Mouse (Mus musculus) cortical plate, adult 2 months (tissue): ENCODE data around the gene Mvp. TPM values are rescaled to one million over a fixed set of nuclear protein-coding genes. Genes with fewer than 3 reads are reported as not detected.

Source experiments
- H3K27ac ChIP-seq: fragments of 200-500 bp; 2 replicates; pipeline ENCODE4 v1.5.1; 2012; ENCODE audit warnings: low read length, control low read depth, inconsistent platforms; ENCODE audit not compliant: insufficient read depth
- H3K4me1 ChIP-seq: fragments of 200-500 bp; 2 replicates; pipeline ENCODE4 v1.6.1; 2011; ENCODE audit warnings: low read length; ENCODE audit not compliant: control insufficient read depth, insufficient read depth
- H3K4me3 ChIP-seq: fragments of 200-500 bp; 2 replicates; pipeline ENCODE4 v1.5.1; 2011; ENCODE audit warnings: mild to moderate bottlenecking, low read length, control low read depth; ENCODE audit not compliant: insufficient read depth
- CTCF ChIP-seq: fragments of 200-500 bp; IDR thresholded peaks from 2 replicates; pipeline ENCODE4 v1.5.1; 2011; ENCODE audit warnings: mild to moderate bottlenecking, control low read depth, low read length; ENCODE audit not compliant: insufficient read depth; ENCODE audit errors: extremely low read depth
- POLR2A ChIP-seq: fragments of 200-500 bp; IDR thresholded peaks from 2 replicates; pipeline ENCODE4 v1.6.1; 2011; ENCODE audit warnings: mild to moderate bottlenecking, low read length, control low read depth; ENCODE audit not compliant: insufficient read depth; ENCODE audit errors: extremely low read depth
- polyA plus RNA-seq: library from polyadenylated mRNA; depleted of rRNA; stranded (reverse); fragments of >200 nt; gene quantifications from 2 replicates; pipeline ENCODE4 v1.2.3, GENCODE M21; 2012

Mvp gene
- polyA plus RNA-seq, 1 experiment = 8.2 TPM

DNA sequence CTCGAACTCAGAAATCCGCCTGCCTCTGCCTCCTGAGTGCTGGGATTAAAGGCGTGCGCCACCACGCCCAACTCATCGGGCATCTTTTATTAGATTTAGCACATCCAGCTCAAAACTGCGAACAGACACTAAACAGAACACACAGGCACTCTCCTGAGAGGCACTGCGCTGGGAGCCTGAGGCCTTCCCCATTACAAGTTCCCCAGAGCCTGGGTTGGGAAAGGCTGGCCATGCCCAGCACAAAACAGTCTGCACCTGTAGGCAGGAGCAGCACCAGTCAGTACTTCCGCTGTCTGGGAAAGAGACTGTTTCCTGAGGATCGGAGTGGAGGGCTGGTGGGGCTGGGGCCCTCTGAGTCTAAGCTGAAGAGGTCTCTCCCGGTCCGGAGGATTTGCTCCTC is 572 bp upstream of the Mvp start:
- H3K4me1 ChIP-seq = no peaks in the 10 kb centered on the region
- H3K4me3 ChIP-seq = no peak overlapping the region
- no peak overlapping the region for H3K27ac ChIP-seq
- TF ChIP-seq CTCF (no peak), POLR2A (no peak)

DNA sequence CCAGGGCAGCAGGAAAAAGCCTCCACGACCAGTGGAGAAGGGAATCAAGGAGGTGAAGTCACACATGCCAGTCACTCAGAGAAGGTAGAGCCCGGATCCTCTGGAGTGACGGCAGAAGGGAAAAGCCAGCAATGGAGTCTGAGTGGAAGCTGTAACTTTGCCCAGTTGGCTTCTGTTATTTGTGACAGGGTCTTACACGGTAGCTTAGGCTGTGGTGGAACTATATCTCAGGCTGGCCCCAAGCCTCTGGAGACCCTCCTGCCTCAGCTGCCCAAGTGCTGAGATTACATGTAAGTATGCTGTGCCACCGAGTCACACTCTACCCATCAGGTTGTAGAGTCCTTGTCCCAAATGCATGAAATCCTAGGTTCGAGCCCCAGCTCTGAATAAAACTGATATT is 1.0 kb downstream of the Mvp start:
- no peak overlapping the region for H3K4me3 ChIP-seq
- peaks cover 2% of the 10 kb centered on the region; the same call in 1 of the 2 replicates for H3K4me1 ChIP-seq
- H3K27ac ChIP-seq = no peak overlapping the region
- TF ChIP-seq CTCF = no peak
- TF ChIP-seq POLR2A = no peak

DNA sequence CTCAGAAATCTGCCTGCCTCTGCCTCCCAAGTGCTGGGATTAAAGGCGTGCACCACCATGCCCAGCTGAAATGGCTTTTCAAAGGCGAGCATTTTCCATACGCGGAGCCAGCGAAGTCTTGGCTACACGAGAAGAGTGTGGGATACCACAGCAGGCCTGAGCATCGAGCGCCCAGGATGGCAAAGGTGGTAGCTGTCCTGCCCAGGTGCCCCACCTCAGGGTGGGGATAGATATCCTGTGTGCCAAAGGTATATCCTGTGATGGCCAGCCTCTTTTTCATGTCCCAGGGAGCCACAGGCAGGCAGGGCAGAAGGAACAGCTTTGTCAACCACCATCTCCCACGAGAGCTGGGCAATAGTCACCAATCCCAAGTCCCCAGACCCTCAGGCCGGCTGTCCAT is 1.6 kb downstream of the Mvp start:
- Histone ChIP-seq H3K4me1 (peaks cover 2% of the 10 kb centered on the region; the same call in 1 of the 2 replicates), H3K4me3 (no peak overlapping the region), H3K27ac (no peak overlapping the region)
- TF ChIP-seq POLR2A = no peak

DNA sequence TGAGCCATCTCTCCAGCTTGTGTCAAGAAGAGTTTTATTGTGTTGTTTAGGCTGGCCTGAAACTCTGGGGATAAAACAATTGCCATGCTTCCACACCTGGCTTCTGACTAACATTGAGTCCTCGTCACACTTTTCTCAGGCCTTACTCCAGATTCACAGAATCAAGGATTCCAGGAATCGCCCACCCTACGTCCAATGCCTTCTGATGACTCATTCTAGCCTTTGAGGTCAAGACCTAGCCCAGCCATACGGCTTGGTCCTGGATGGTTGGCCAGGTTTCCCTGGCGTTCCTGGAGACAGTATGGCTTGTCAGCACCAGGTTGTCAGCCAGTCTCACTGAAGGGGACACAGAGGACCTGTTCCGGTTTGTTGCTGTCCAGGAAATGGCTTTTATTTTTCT is 2.0 kb downstream of the Mvp start:
- TF ChIP-seq POLR2A (no peak), CTCF (no peak)
- no peak overlapping the region for H3K27ac ChIP-seq
- peaks cover 2% of the 10 kb centered on the region; the same call in 1 of the 2 replicates for H3K4me1 ChIP-seq
- no peak overlapping the region for H3K4me3 ChIP-seq

DNA sequence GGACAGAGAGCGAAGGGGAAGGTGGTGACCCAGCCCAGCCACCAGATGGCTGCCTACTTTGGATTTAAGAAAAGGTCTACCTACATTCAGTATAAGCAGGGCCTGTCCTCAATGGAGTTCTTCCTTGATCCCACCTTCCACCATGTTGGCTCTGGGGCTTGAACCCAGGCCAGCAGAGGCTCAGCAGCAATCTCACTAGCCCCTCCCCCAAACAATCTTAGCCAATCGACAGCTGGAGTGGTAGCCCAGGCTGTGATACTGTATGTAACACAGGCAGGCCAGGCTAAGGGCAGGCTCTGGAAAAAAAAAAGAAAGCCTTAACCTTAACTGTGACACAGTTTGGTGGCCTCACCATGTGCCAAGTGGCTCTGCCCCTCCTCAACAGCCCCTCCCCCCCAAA is 2.7 kb downstream of the Mvp start:
- H3K27ac ChIP-seq = no peak overlapping the region
- TF ChIP-seq POLR2A (no peak), CTCF (no peak)
- H3K4me1 ChIP-seq = peaks cover 2% of the 10 kb centered on the region; the same call in 1 of the 2 replicates
- no peak overlapping the region for H3K4me3 ChIP-seq

DNA sequence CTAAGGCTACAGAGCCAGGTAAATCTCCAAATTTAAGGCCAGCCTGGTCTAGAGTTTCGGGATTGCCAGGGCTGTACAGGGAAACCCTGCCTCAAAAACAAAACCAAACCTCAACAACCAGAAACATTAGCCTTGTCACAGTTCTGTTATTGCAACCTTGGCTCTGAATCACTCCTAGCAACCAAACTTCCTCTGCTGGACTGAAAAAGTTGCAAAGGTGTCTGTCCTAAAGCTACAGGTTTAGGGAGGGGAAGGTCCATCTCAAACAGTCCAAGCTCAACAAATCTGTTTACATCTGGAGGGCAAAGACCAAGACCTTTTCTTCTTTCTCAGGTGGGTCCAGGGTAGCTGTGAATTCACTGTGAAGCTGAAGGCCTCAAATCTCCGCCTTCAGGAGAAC is 3.4 kb downstream of the Mvp start:
- Histone ChIP-seq H3K4me3 (no peak overlapping the region), H3K4me1 (peaks cover 2% of the 10 kb centered on the region; the same call in 1 of the 2 replicates), H3K27ac (no peak overlapping the region)
- TF ChIP-seq POLR2A (no peak), CTCF (no peak)

DNA sequence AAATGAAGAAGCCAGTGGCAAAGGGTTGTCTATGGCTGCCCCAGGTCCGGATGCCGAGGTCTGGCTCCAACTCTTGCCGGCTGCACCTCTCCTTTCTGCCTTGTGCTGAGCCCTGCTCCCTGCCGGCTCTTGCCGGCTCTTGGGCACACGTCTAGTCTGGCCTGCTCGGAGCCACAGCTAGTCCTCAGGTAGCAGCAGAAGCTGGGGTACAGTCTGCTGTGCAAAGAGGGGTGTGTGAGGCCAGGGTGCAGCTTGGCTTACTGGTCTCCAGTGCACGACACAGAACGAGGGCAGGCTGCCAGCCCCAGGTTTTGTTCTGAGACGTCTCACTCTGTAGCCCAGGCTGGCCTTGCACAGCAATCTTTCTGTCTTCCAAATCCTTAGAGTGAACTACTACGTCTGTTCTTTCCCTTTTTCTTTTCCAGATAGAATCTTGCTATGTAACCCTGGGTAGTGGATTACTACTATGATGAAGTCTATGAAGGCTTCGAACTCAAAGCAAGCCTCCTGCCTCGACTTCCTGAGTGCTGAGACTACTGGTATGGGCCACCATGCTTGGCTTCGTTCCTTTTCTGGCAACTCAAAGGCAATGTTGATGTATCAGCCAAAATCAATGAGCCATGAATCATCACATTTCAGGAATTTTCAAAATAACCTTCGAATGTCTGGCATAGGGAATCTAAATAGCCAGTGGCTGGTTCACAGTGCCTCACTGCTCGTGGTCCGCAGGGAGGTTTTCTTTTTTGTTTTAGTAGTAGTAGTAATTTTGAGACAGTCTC is 4.9 kb downstream of the Mvp start:
- Histone ChIP-seq H3K27ac (peak overlapping the region; percentile 62), H3K4me1 (peaks cover 2% of the 10 kb centered on the region; the same call in 1 of the 2 replicates), H3K4me3 (no peak overlapping the region)
- no peak for TF ChIP-seq CTCF
- no peak for TF ChIP-seq POLR2A

DNA sequence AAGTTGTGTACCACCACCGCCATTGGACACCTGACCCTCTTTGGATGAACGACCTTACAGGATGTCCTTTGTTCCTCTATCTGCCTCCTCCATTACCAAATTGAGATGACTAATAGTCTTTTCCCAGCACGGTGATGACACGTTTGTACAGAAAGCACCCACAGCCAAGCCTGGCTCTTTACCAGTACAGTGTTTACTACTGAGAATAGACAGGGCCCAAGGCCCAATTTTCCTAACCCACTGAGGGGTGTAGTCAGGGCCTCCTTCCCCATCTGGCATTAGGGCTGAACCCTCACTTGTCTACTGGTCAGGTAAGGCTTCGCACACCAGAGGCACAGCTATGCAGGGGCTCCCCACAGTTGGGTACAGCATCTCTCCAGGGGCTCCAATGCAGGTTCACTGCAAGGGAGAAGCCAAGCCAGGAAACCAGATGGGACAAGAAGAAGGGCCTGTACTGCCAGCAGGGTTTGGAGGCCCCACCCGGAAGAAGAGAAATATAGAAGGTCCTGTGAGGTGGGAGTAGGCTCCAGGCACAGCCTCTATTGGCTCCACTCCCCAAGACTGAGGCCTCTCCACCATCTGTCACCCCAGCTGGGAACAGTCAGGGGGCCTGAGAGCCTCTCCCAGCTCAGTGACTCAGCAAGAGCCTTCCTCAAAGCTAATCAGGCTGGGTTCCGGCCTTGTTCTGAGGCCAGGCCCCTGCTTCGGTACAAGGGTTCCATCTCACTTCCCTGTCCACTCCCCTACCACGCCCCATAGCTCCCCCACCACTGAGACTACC is 6.0 kb downstream of the Mvp start:
- Histone ChIP-seq H3K27ac (peak overlapping the region; percentile 62), H3K4me3 (no peak overlapping the region), H3K4me1 (peaks cover 2% of the 10 kb centered on the region; the same call in 1 of the 2 replicates)
- TF ChIP-seq POLR2A (no peak), CTCF (no peak)

DNA sequence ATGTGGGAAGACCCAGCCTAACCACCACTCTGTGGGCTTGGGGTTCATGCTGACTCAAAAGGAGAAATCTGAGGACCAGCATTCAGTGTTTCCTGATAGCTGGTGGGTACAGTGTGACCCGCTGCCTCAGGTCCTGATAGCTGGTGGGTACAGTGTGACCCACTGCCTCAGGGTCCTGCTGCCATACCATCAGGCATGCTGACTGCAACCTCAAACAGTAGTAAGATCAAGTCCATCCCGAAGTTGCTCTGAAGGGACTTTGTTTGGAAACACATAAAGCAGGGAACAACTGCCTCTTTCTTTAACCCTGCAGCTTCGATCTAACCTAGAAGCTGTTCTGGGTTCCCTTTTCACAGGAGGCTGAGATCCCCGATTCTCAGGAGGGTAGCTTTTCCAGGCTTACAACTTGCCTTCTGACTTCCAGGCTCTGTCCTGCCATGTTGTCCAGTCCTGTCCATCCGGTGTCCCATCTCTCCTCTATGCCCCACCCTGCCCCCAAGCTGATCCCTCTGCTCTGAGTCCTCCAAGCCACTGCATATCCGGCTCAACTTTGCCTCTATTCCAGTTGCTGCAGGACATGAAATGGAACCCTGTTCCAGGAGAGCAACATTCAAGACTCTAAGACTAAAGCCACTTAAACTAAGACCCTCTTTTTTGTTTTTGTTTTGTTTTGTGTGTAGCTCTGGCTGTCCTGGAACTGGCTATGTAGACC is 7.0 kb downstream of the Mvp start:
- peaks cover 2% of the 10 kb centered on the region; the same call in 1 of the 2 replicates for H3K4me1 ChIP-seq
- no peak for TF ChIP-seq POLR2A
- no peak for TF ChIP-seq CTCF
- H3K27ac ChIP-seq = no peak overlapping the region
- H3K4me3 ChIP-seq = no peak overlapping the region

DNA sequence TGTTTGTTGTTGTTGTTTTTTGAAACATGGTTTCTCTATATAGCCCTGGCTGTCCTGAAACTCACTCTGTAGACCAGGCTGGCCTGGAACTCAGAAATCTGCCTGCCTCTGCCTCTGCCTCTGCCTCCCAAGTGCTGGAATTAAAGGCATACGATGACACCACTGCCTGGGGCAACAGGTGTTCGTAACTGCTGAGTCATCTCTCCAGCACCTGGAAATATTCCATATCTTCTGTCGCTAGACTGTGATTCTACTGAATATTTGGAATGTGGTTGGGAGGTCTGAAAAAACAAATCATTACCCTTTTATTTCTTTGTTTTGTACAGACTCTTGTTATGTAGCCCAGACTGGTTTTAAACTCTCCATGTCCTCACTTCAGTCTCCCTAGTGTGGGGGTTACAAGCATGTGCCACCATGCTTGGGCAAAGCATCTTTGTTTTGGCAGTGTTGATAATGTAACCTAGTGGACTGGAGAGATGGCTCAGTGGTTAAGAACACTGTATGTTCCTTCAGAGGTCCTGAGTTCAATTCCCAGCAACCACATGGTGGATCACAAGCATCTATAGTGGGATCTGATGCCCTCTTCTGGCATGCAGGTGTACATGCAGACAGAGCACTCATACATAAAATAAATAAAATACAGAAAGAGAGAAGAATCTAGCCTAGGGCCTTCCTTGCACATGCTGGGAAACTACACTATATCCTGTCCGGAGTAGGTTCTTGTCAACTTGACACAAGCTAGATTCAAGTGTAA is 10.1 kb downstream of the Mvp start:
- TF ChIP-seq POLR2A (no peak), CTCF (no peak)
- Histone ChIP-seq H3K27ac (no peak overlapping the region), H3K4me3 (no peak overlapping the region), H3K4me1 (peaks cover 2% of the 10 kb centered on the region; the same call in 1 of the 2 replicates)
